Mouse (Mus musculus): ENCODE data around the gene Mbd3. TPM values are rescaled to one million over a fixed set of nuclear protein-coding genes. Genes with fewer than 3 reads are reported as not detected.

The Mbd3 gene
- total and polyA plus RNA-seq, 2 experiments from 2014 or later = 50.4 to 175 TPM

GRCm38 (mm10) chr10:80357994-80358639 lies 41.2 kb downstream of the Mbd3 start:
- 8% methylated on average over 31 of the region's 31 CpGs for WGBS
- peak overlapping the region; percentile 30; the same call in 1 of the 2 replicates for H3K9ac ChIP-seq (replicated peaks; ENCODE audit: low read length)
- no peaks in the 10 kb centered on the region; the same call in 1 of the 2 replicates for H3K4me1 ChIP-seq (ENCODE audit: insufficient read depth, low read length)
- H3K27ac ChIP-seq = no peak overlapping the region
- peaks cover 30% of the 10 kb centered on the region for H3K27me3 ChIP-seq (ENCODE audit: insufficient read depth, low read length)
- peak overlapping the region; percentile 60 for H3K4me2 ChIP-seq (ENCODE audit: low read depth, low read length)
- DNase-seq (ENCODE audit: low spot score) (peak; percentile 73), ATAC-seq (peak; percentile 77)
- peak overlapping the region; percentile 37 for H3K4me3 ChIP-seq (ENCODE audit: low read length)
- TF ChIP-seq CTCF (IDR thresholded peaks at IDR 0.05; ENCODE audit: low read depth) = peak; percentile 52
- no peaks in the 10 kb centered on the region for H3K36me3 ChIP-seq (ENCODE audit: insufficient read depth, low read length)
- H3K9me3 ChIP-seq (ENCODE audit: low read length) = no peaks in the 10 kb centered on the region

- peak overlapping the region; percentile 37 for H3K4me3 ChIP-seq (ENCODE audit: low read length)
- no peaks in the 10 kb centered on the region for H3K9me3 ChIP-seq (ENCODE audit: low read length)
- no peak for TF ChIP-seq CTCF (IDR thresholded peaks at IDR 0.05; ENCODE audit: low read depth)
- WGBS = 30% methylated on average over 7 of the region's 7 CpGs
- H3K36me3 ChIP-seq (ENCODE audit: insufficient read depth, low read length) = no peaks in the 10 kb centered on the region
- ATAC-seq = peak; percentile 10; the same call in 1 of the 2 replicates
- no peak overlapping the region for H3K9ac ChIP-seq (replicated peaks; ENCODE audit: low read length)
- DNase-seq (ENCODE audit: low spot score) = no peak
- H3K27me3 ChIP-seq (ENCODE audit: insufficient read depth, low read length) = peaks cover 30% of the 10 kb centered on the region
- H3K4me1 ChIP-seq (ENCODE audit: insufficient read depth, low read length) = no peaks in the 10 kb centered on the region; the same call in 1 of the 2 replicates
- H3K27ac ChIP-seq = no peak overlapping the region
- peak overlapping the region; percentile 60 for H3K4me2 ChIP-seq (ENCODE audit: low read depth, low read length)
Observed at GRCm38 (mm10) chr10:80357336-80357735, 42.0 kb downstream of the Mbd3 start.

GRCm38 (mm10) chr10:80356737-80357136 lies 42.6 kb downstream of the Mbd3 start:
- WGBS = under 1% methylated on average over 34 of the region's 34 CpGs
- ATAC-seq (peak; percentile 18; the same call in 1 of the 2 replicates), DNase-seq (ENCODE audit: low spot score) (no peak)
- H3K9ac ChIP-seq (replicated peaks; ENCODE audit: low read length) = peak overlapping the region; percentile 40; the same call in 1 of the 2 replicates
- H3K27me3 ChIP-seq (ENCODE audit: insufficient read depth, low read length) = peaks cover 30% of the 10 kb centered on the region
- TF ChIP-seq CTCF (IDR thresholded peaks at IDR 0.05; ENCODE audit: low read depth) = no peak
- no peaks in the 10 kb centered on the region for H3K9me3 ChIP-seq (ENCODE audit: low read length)
- peak overlapping the region; percentile 37 for H3K4me3 ChIP-seq (ENCODE audit: low read length)
- peak overlapping the region; percentile 60 for H3K4me2 ChIP-seq (ENCODE audit: low read depth, low read length)
- no peaks in the 10 kb centered on the region; the same call in 1 of the 2 replicates for H3K4me1 ChIP-seq (ENCODE audit: insufficient read depth, low read length)
- H3K27ac ChIP-seq = no peak overlapping the region
- no peaks in the 10 kb centered on the region for H3K36me3 ChIP-seq (ENCODE audit: insufficient read depth, low read length)

GRCm38 (mm10) chr10:80356001-80356682 lies 43.2 kb downstream of the Mbd3 start, which contains the start of gene Plk5:
Gene Plk5, plus strand, starts transcription at chr10:80356459.
- Histone ChIP-seq H3K4me3 (ENCODE audit: low read length) (peak within 1 kb of the TSS; percentile 37), H3K9me3 (ENCODE audit: low read length) (no peaks in the 10 kb centered on the region), H3K9ac (replicated peaks; ENCODE audit: low read length) (peak within 1 kb of the TSS; percentile 40; the same call in 1 of the 2 replicates), H3K27me3 (ENCODE audit: insufficient read depth, low read length) (peaks cover 30% of the 10 kb centered on the region), H3K27ac (no peak within 1 kb of the TSS), H3K4me1 (ENCODE audit: insufficient read depth, low read length) (no peaks in the 10 kb centered on the region; the same call in 1 of the 2 replicates), H3K36me3 (ENCODE audit: insufficient read depth, low read length) (no peaks in the 10 kb centered on the region), H3K4me2 (ENCODE audit: low read depth, low read length) (peak within 1 kb of the TSS; percentile 60)
- no peak for TF ChIP-seq CTCF (IDR thresholded peaks at IDR 0.05; ENCODE audit: low read depth)
- ATAC-seq = no peak
- DNase-seq (ENCODE audit: low spot score) = peak; percentile 24
- WGBS = under 1% methylated on average over 47 of the region's 53 CpGs

GRCm38 (mm10) chr10:80355431-80355830 lies 43.9 kb downstream of the Mbd3 start:
- Histone ChIP-seq H3K9ac (replicated peaks; ENCODE audit: low read length) (no peak overlapping the region), H3K4me1 (ENCODE audit: insufficient read depth, low read length) (no peaks in the 10 kb centered on the region; the same call in 1 of the 2 replicates)

GRCm38 (mm10) chr10:80352727-80353126 lies 46.6 kb downstream of the Mbd3 start:
- Histone ChIP-seq H3K9ac (replicated peaks; ENCODE audit: low read length) (no peak overlapping the region), H3K4me1 (ENCODE audit: insufficient read depth, low read length) (no peaks in the 10 kb centered on the region; the same call in 1 of the 2 replicates), H3K27me3 (ENCODE audit: insufficient read depth, low read length) (peaks cover 62% of the 10 kb centered on the region), H3K27ac (no peak overlapping the region), H3K9me3 (ENCODE audit: low read length) (no peaks in the 10 kb centered on the region), H3K36me3 (ENCODE audit: insufficient read depth, low read length) (no peaks in the 10 kb centered on the region), H3K4me3 (ENCODE audit: low read length) (no peak overlapping the region), H3K4me2 (ENCODE audit: low read depth, low read length) (no peak overlapping the region)
- TF ChIP-seq CTCF (IDR thresholded peaks at IDR 0.05; ENCODE audit: low read depth) = no peak
- 70% methylated on average over 8 of the region's 8 CpGs for WGBS
- ATAC-seq = no peak
- DNase-seq (ENCODE audit: low spot score) = no peak

More at GRCm38 (mm10) chr10:80355431-80355830, 43.9 kb downstream of the Mbd3 start:
- Histone ChIP-seq H3K27ac (no peak overlapping the region), H3K27me3 (ENCODE audit: insufficient read depth, low read length) (peaks cover 37% of the 10 kb centered on the region), H3K4me3 (ENCODE audit: low read length) (no peak overlapping the region), H3K36me3 (ENCODE audit: insufficient read depth, low read length) (no peaks in the 10 kb centered on the region), H3K9me3 (ENCODE audit: low read length) (no peaks in the 10 kb centered on the region), H3K4me2 (ENCODE audit: low read depth, low read length) (no peak overlapping the region)
- no peak for DNase-seq (ENCODE audit: low spot score)
- no peak for TF ChIP-seq CTCF (IDR thresholded peaks at IDR 0.05; ENCODE audit: low read depth)
- no peak for ATAC-seq
- 10% methylated on average over 9 of the region's 9 CpGs for WGBS
